Mouse (Mus musculus) cerebellum, adult 9-11 months (tissue): Measurements from ENCODE around the gene Aldh3a2.
"Not testable (repeated sequence)": the region's sequence is repeated elsewhere in the genome, so short reads cannot be mapped to it uniquely, and the experiment has no call there.

Experiments
- DNase-seq: peaks from one replicate; pipeline ENCODE4 v3.0.0; 2022

The Aldh3a2 gene

DNA sequence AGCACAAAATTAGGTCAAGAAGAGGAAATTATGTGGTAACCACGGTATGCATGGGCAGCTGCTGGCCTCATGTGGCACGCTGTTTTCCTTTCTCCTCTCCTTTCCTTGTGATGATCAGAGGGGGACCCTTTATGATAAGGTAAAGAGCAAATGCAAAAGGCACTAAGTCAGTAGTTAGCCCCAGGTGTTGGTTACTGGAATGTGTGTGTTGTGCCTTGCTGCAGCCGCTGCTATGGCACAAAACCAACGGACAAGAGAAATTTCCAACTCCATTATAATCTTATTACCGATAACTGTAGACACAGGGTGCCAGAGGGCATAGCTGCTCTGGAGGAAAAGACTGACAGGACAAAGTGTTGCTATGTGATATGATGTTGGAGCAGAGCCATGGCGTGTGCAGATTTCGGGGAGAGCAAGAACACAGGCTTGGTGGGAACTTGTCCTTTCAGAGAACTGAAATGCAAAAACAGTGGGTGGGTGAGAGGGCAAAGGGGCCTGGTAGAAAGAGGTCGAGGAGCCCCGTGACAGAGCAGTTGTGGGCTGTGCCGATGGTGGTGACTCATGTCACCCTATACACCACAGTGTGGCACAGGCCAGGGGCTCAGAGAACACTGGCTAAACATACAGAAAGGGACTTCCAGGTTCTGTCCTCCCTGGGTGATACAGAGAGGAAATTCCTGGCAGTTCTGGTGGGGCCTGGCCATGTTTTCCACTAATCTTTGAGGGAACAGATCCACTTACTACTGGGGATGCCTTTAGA lies 59.6 kb downstream of the Aldh3a2 start, which contains the start of gene Aldh3a1:
Gene Aldh3a1, plus strand, starts transcription at position 51 of the 760 bp plus-strand sequence.
- DNase-seq, result no peak

DNA sequence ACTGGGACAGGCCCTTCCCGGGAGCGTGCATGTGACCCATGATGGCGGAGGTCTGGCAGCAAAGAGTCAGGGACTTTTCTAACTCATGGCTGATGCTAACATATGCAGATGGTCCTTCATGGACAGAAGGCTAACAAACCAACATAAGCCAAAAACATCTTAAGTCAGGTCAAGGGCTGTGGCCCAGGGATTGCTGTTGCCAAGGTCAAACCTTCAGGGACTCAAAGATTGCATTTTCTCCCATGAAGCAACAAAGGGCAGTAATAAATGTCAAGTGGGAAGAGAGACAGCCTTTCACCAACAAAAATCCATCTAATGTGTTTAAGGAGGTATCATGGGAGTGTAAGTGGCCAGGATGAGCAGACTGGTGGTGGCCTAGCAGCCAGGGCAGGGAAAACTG lies 61.1 kb downstream of the Aldh3a2 start:
- no peak for DNase-seq

DNA sequence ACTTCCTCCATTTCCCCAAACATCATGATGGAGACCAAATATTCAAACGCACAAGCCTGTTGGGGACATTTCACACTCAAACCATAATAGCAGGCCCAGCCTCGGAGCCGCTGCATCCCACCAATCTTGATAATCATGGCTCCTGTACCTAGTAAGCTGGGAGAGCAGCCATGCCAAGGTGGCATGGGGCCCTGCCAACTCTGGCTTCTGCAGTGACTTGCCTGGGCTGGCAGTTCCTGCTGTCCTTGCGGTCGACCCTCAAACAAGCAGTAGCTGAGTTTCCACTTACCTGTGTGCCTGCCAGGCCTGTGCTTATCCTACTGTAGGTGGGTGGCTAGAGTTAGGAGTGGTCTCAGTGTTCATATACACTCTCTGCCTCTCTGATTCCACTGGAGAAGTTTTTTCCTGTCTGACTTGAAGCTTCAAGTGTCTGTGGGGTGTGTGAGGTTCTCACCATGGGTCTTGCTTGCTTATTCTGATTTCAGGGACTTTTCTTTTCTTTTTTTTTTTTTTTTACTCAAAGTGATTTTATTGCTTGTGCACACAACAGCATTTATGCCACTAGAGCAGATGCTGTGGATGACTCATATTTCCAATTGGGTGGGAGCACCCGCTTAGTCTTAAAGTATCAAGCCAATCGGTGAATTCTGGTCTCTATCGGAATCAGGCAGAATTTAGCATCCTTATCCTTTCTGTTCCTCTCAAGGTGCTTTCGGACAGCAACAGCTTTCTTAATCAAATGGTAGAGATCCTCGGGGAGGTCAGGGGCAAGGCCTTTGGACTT lies 61.9 kb downstream of the Aldh3a2 start:
- no peak for DNase-seq

DNA sequence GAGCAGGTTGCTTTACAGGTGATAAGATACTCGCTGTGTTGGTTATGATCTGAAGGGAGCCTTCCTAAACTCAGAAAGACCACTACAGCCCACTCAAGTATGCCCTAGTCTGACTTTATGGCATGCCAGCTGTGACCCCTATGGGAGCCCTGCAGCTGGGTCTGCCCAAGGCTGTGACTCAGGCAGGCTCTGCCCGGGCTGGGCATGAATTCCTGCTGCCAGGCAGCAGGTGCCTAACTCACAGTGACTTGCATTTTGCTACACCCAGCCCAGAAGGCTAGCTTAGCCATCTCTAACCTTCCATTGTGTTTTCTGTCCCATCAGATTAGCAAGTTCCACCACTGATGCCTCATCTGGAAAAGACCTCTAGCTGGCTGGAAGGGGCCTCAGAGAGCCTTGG lies 64.5 kb downstream of the Aldh3a2 start:
- DNase-seq, result no peak

DNA sequence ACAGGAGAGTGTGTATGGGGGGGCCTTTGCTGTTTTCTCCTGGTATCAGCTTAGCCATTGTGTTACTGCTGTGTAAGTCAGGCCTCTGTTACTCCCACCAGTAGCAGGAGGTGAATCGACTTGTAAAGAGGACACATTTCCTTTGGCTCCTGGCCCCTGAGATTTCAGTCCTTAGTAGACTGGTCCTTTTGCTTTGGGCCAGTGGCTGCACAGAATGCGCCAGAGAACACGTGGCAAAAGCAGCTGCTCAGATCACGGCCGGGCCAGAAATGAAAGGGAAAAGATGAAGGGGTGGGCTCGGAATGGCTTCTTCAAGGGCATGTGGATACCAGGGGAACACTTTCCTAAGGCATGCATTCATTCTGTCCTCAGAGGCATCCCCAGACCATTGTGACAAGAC lies 65.1 kb downstream of the Aldh3a2 start:
- no peak for DNase-seq

DNA sequence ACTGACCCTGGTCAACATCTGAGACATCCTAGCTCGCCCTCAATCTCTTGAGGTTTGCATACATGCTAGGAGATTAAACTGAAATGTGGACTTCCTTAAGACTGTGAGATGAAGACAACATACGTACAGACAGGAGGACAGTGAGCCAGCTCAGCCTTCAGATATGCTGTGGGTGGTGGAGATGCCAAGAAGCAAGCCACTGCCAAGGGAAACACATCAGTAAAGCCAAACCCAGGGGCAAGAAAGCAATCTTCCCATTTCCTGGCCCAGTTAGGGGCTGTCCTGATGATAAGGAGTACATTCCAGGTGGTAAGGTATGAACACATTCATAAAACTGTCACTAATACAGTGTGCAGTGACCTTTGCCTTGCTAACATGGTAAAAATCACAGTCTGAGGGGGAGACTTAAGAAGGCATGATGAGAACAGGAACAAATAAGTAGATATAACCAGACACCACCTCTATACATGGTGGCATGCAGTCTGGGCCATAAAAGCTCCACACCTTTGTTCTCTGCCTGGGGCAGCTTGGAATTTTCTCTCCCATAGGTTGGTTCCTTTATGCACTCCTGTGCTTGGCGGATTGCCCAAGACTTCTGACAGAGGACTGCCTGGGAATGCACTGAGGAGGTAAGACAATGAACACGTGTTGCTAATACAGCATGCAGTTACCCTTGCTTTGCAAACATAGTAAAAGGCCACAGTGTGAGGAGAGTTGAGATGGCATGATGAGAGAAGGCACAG lies 67.5 kb downstream of the Aldh3a2 start:
- no peak for DNase-seq

DNA sequence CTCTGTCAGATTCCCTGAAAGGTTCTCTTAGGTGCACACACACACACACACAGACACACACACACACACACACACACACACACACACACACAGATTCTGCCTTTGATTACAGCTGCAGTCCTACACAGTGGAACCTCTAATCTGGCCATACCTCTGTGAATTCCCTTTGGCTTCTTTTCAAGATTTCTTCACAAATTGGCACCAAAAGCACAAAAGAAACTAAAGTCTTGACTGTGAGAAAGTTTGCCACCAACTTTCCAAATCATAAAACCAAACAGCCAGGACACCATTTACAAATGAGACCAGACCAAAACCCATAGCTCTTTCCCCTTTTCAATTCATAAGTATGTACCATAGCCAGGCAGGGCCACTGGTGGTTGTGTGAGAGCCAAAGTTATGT lies 69.3 kb downstream of the Aldh3a2 start:
- DNase-seq, result no peak

DNA sequence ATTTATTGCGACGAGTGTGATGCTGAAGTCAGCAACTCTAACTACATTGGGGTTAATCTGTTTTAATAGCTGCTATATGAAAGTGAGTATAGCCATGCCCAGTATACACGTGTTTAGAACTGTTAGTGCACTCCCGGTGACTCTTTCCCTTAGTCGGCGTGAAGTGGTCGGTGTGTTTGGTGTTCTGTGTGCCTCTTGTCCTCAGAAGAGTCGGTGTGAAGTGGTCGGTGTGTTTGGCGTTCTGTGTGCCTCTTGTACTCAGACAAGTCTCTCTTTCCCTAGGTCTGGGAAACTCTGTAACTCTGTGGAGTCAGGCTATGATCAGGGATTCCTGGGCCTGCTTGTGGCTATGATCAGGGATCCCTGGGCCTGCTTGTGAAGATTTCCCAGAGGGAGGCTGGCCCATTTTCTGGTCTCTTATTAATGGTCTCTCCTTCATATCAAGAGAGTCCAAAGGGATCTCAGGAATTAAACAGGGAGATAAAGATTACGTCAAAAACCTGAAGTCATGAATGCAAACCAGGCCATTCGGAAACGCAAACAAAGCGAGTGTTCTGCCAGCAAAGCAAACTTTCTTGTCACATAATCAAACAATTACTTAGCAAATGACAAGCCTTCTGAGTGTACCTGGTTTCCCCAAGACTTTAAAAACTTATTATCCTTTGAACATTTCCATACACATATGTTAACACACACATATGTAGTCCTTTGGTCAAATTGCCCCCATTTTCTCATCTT lies 70.5 kb downstream of the Aldh3a2 start:
- no peak for DNase-seq

DNA sequence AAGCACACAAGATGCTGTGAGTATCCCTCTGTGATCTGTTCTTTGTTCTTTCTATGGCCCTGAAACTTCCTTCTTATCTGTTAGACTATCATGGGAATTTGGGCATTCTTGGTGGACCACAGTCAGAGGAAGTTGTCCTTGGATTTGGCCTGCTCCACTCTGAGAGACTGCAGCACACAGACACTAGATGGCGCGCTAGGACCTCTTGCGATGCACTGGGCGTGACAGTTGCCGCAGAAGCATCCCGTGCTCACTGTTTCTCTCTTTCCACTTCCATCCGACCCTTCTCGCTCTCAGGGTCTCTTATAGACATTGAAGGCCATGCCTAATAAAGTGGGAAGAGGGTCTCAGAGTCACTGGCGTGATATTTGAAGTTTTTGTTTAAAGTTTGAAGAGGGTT lies 73.9 kb downstream of the Aldh3a2 start:
- DNase-seq, result peak; percentile 81

DNA sequence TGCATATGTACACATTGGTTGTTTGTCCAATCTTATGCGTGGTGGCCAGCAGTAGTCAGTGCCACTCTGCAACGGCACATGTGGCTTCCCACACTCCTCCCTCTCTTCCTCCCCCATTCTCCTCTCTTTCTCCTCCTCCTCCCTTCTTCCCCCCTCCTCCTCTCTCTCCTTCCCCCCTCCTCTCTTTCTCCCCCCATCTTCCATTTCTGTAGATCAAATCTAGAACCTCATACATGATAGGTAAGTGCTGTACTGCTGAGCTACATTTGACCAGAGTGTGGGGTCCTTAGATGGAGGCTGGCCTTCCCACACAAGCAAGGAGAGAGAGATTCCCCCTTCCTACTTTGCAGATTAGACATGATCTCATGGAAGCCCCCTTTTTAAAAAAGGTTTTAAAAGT lies 74.5 kb downstream of the Aldh3a2 start:
- no peak for DNase-seq

DNA sequence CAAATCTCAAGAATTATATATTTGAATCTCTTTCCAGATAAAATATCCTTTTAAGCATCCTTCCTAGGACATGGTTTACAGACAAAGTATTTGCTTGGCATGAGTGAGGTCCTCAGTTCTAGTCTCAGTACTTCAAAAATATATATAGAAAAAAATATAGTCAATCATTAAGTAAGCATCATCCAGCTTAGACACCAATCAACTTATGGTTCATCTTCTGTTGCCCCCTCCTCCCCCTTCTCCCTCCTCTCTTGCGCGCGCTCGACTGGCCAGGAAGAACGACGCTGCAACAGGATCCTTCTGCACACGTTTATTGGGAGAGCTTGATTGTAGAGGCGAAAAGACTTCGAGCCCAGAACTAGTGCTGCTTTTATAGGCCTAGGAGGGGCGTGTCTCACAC lies 75.1 kb downstream of the Aldh3a2 start:
- not testable (repeated sequence) for DNase-seq

DNA sequence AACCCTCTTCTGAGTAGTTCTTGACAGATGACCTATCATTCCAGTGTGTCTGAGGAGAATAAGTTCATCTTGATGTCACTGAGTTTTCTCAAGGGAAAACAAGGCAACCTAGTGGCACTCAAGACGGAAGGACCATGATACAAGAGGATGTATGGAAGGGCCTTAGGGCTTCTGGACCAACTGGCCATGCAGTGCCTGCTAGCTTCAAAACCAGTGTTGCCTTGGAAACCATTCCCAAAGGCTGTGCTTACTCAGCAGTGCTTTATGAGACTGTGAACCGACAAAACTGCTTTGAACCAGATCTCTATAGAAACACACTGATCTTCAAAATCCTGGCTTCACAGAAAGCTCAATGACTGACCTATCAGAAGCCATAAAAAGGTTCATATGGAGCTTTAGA lies 76.5 kb downstream of the Aldh3a2 start:
- no peak for DNase-seq

DNA sequence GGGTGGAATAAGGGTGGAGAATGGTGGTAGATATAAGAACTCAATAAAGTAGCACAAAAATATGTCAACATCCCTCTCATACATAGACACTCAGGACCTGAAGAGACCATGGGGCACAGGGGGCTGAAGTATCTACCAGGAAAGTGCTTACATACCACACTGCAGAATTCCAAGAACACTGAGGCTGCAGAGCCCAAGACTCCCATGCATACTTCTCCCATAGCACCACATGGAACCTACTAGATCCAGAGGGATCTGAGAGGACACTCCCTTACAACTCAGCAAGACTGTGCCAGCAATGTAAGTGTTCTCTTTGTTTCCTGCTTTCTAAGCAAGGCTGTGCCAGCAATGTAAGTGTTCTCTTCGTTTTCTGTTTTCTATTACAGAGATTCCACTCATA lies 83.4 kb downstream of the Aldh3a2 start:
- no peak for DNase-seq

DNA sequence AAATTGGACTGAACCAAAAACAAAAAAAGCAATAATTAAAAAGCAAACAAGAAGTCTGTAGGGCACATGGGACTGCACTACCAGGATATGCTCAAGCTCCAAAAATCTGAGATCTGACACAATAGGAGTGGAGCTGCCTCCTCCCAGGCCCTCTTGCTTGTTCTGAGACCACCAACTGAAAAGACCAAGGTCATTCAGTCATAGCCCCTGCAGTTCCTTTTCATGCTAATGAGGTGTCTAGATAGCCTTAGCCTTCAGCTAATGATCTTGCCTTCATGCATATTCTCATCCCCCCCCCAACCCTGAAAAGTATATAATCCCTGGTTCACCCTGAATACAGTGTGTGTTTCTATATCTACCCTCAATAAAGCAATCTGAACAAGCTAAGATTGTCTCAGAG lies 85.6 kb downstream of the Aldh3a2 start:
- DNase-seq, result no peak

DNA sequence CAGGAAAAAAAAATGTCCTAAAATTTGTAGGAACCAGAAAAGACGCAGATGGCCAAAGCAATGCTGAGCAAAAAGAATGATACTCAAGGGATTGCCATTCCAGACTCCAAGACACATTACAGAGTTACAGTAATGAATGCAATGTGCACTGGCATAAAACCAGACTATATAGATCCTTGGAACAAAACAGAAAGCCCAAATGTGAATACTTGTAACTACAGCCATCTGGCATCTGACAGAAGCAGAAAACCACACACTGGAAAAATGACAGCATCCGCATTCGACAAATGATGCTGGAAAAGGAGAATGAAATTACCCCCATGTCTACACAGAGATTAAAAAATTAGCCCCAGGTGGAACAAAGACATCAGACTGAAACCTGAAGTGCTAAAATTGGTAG lies 86.9 kb downstream of the Aldh3a2 start:
- no peak for DNase-seq

DNA sequence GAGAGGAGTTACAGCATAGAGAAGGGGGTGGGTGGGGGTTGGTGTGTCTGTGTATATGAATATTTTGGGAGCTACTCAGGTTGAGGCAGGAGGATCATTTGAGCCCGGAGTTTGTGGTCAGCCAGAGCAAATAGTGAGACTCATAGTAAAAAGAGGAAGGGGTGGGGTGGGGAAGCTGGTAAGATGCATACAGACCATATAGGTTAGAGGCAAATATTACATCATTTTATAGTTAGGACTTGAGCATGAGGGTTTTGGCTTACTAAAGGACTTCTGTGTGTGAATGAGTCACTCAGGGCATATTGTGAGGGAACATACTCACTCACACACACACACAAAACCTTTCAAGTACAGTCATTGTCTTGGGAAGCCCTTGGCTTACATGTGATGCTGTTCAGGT lies 90.9 kb downstream of the Aldh3a2 start:
- no peak for DNase-seq

DNA sequence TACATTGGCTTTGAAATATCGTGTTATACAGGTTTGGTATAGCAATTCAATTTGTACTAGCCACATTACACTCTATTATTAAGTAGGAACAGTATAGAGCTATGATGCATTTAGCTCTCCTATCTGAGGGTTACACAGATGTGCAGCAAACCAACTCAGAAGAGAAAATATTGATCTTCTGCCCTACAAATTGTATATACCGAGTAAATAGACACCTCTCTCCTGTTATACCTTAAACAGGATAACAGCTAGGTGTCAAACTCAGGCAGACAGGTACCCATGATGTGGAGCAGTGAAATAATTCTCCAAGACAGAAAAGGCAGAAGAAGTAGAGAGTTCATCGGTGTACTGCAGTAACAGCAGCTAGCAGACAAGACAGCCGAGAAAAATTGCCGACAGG lies 91.5 kb downstream of the Aldh3a2 start:
- peak; percentile 47 for DNase-seq

DNA sequence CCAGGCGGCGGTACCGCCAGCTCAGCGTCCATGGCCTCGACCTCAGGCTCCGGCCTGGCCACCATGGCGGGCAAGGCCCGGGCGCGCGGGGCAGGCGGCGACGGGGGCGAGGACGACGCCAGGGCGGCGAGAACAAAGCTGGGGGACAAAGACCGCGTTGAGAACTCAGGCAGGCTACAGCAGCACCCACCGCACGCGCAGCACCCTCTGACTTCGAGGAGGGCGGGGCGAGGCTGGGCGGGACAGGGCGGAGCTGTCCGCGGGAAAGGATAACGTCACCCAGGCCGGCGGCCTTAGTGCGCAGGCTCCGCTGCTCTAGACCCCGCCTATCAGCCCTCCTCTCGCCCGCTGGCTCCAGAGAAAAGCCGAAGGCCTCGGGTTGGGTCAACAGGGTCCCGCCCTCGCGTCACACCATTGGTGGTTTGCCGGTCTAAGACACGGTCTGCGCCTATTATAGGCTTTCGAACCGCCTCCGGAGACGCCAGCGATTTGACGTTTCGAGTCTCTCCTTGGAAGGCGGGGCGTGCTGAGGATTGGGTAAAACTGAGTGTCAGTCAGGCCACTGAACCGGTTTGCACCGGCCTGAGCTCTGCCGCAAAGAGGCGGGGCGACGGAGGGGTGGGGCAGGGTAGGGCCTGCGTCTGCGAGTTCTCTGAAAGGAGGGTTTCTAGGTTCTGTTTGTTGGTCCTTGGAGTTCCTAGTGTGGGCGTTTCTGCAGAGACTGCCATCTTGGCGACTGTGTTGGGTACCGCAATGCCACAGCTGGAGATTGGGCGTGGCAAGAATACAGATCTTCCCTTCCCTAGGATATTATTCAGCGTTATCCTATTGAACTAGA lies 92.2 kb downstream of the Aldh3a2 start, which contains the start of gene Usp22:
Gene Usp22, minus strand, starts transcription at position 235 of the 838 bp plus-strand sequence.
- peak; percentile 100 for DNase-seq

DNA sequence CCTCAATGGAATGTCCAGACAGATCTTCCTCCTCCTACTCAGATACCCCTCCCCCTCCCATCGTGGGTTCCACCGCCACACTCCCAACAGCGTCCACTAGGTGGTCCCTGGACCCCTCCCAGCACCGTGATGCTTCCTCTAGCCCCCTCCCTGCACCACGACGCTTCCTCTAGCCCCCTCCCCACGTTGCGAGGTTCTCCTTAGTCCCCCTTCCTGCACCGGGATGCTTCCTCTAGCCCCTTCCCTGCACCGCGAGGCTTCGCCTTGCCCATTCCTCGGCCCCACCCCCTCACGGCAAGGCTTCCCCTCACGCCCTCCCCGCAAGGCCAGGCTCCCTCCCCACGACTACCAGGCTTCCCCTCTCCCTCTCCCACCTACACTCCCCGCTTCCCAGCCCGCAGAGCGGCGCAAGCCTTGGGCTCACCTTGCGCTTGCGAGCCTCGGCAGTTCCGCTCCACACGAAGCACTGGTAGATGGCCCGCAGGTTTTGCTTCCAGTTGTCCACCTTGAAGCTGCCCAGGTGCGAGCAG lies 92.9 kb downstream of the Aldh3a2 start:
- DNase-seq, result no peak

DNA sequence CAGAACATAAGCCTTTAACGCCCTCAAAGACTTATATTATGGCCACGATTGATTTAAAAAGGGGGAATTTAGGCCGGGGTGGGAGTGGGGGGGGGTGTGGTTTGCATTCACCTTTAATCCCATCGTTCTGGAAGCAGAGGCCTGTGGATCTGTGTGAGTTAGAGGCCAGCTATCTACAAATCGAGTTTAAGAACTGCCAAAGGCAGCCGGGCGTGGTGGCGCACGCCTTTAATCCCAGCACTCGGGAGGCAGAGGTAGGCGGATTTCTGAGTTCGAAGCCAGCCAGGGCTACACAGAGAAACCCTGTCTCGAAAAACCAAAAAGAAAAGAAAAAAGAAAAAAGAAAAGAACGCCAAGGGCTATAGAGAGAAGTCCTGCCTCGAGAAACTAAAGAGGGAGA lies 93.8 kb downstream of the Aldh3a2 start:
- DNase-seq, result peak; percentile 42
